18 mouse cellular contexts compared by ENCODE assay signal in the genomic region with DNA sequence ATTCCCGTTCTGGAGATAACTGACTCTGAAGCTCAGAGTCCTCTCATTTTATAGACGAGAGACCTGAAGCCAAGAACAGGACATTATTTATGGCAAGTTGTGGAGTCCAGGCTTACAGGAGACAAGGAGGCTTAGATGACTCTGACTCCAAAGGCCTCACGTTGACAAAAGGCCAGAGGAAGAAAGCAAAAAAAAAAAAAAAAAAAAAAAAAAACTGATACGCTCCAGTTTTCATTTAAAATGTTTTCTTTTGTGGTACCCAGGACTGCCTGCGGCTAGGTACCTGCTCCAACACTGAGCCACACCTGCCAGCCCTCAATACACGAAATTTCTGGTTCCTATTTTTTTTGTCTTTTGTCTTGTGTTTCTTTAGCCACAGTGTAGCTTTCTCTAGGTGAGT. TPM values are rescaled to one million over a fixed set of nuclear protein-coding genes. Genes with fewer than 3 reads are reported as not detected.
DNase-seq lines count a peak whose midpoint lies in the region; ATAC-seq and TF ChIP-seq lines count a peak whose summit lies in the region.
"Had no signal": no experiment of that assay in that cellular context is flagged by ENCODE, and none has a peak within 500 bp of the region (broad histone marks: within the 10 kb centered on the region; RNA-seq: fewer than 3 reads in every experiment).

No protein-coding gene starts in this region.

- H3K27me3 ChIP-seq in heart, embryonic 10.5 days (ENCODE audit: insufficient read depth, poor library complexity, severe bottlenecking), result 0 out of 2 replicates have a peak, but pooled peaks cover 5% of the 10 kb centered on the region
- no peaks in the 10 kb centered on the region for H3K27me3 ChIP-seq in liver, adult 2 months (ENCODE audit: control insufficient read depth, insufficient read depth, low read length)
- no peaks in the 10 kb centered on the region for H3K27me3 ChIP-seq in intestine, embryonic 16.5 days (replicated peaks; ENCODE audit: control insufficient read depth, insufficient read depth, low read length)
- no peaks in the 10 kb centered on the region for H3K27me3 ChIP-seq in liver, postnatal 0 days (ENCODE audit: insufficient read depth, low read length)
- H3K27me3 ChIP-seq in forebrain, embryonic 14.5 days (replicated peaks; ENCODE audit: control insufficient read depth, insufficient read depth, low read length), result no peaks in the 10 kb centered on the region
- H3K27me3 ChIP-seq in forebrain, embryonic 11.5 days (ENCODE audit: control insufficient read depth, insufficient read depth, low read length), result no peaks in the 10 kb centered on the region
- H3K27me3 ChIP-seq: forebrain, embryonic 15.5 days; lung, embryonic 15.5 days had no signal

- H3K9me3 ChIP-seq in heart, embryonic 10.5 days, result no peaks in the 10 kb centered on the region
- H3K9me3 ChIP-seq in intestine, embryonic 16.5 days (ENCODE audit: control insufficient read depth, low read length), result no peaks in the 10 kb centered on the region
- no peaks in the 10 kb centered on the region for H3K9me3 ChIP-seq in liver, postnatal 0 days (ENCODE audit: low read length)
- H3K9me3 ChIP-seq in forebrain, embryonic 14.5 days (replicated peaks; ENCODE audit: control insufficient read depth, low read length), result no peaks in the 10 kb centered on the region
- H3K9me3 ChIP-seq in forebrain, embryonic 11.5 days (ENCODE audit: control insufficient read depth, low read length), result no peaks in the 10 kb centered on the region
- H3K9me3 ChIP-seq: embryonic facial prominence, embryonic 10.5 days; forebrain, embryonic 15.5 days; limb, embryonic 10.5 days; lung, embryonic 15.5 days had no signal

- no peak overlapping the region for H3K9ac ChIP-seq in liver, adult 2 months (ENCODE audit: low read depth, low read length)
- H3K9ac ChIP-seq in intestine, embryonic 16.5 days (ENCODE audit: low read depth, low read length), result peak overlapping the region; percentile 34; the same call in 1 of the 2 replicates
- H3K9ac ChIP-seq in liver, postnatal 0 days (replicated peaks), result peak overlapping the region; percentile 41; the same call in 1 of the 2 replicates
- no peak overlapping the region for H3K9ac ChIP-seq in forebrain, embryonic 14.5 days (ENCODE audit: low read length)
- H3K9ac ChIP-seq in forebrain, embryonic 11.5 days (ENCODE audit: low read length), result no peak overlapping the region
- H3K9ac ChIP-seq: forebrain, embryonic 15.5 days; lung, embryonic 15.5 days had no signal

- WGBS in heart, embryonic 10.5 days, result 48% methylated on average over 6 of the region's 6 CpGs
- 73% methylated on average over 6 of the region's 6 CpGs for WGBS in liver, adult 2 months
- 48% methylated on average over 6 of the region's 6 CpGs for WGBS in intestine, embryonic 16.5 days
- 29% methylated on average over 6 of the region's 6 CpGs for WGBS in liver, postnatal 0 days (ENCODE audit: insufficient replicate concordance)
- WGBS in forebrain, embryonic 14.5 days, result 64% methylated on average over 6 of the region's 6 CpGs
- 69% methylated on average over 6 of the region's 6 CpGs for WGBS in forebrain, embryonic 11.5 days

- H3K27ac ChIP-seq in heart, embryonic 10.5 days, result peak overlapping the region; percentile 84; the same call in 1 of the 2 replicates
- peak overlapping the region; percentile 17 for H3K27ac ChIP-seq in liver, adult 2 months (replicated peaks; ENCODE audit: insufficient read depth, low read depth, low read length)
- H3K27ac ChIP-seq in intestine, embryonic 16.5 days (ENCODE audit: low read length), result peak overlapping the region; percentile 89
- peak overlapping the region; percentile 70 for H3K27ac ChIP-seq in liver, postnatal 0 days (ENCODE audit: low read depth)
- H3K27ac ChIP-seq in forebrain, embryonic 14.5 days (ENCODE audit: low read depth, low read length), result no peak overlapping the region
- H3K27ac ChIP-seq in forebrain, embryonic 11.5 days (ENCODE audit: low read depth, low read length), result no peak overlapping the region
- H3K27ac ChIP-seq: embryonic facial prominence, embryonic 10.5 days; forebrain, embryonic 15.5 days; left cerebral cortex, adult 2 months; limb, embryonic 10.5 days; lung, embryonic 15.5 days had no signal

- H3K4me2 ChIP-seq in intestine, embryonic 16.5 days (ENCODE audit: low read depth, low read length), result peak overlapping the region; percentile 11; the same call in 1 of the 2 replicates
- peak overlapping the region; percentile 71 for H3K4me2 ChIP-seq in liver, postnatal 0 days (ENCODE audit: low read depth, low read length)
- no peak overlapping the region for H3K4me2 ChIP-seq in forebrain, embryonic 14.5 days (ENCODE audit: low read length)
- no peak overlapping the region for H3K4me2 ChIP-seq in forebrain, embryonic 11.5 days (ENCODE audit: low read depth, low read length, severe bottlenecking)
- H3K4me2 ChIP-seq: forebrain, embryonic 15.5 days; lung, embryonic 15.5 days had no signal

- peaks cover 38% of the 10 kb centered on the region for H3K4me1 ChIP-seq in heart, embryonic 10.5 days
- H3K4me1 ChIP-seq in liver, adult 2 months (ENCODE audit: control insufficient read depth, insufficient read depth, low read length), result peaks cover 8% of the 10 kb centered on the region; the same call in 1 of the 2 replicates
- H3K4me1 ChIP-seq in intestine, embryonic 16.5 days (ENCODE audit: control insufficient read depth, insufficient read depth, low read length), result peaks cover 35% of the 10 kb centered on the region
- peaks cover 32% of the 10 kb centered on the region for H3K4me1 ChIP-seq in liver, postnatal 0 days (ENCODE audit: insufficient read depth)
- H3K4me1 ChIP-seq in forebrain, embryonic 14.5 days (ENCODE audit: control insufficient read depth, insufficient read depth, low read length), result no peaks in the 10 kb centered on the region
- no peaks in the 10 kb centered on the region; the same call in 1 of the 2 replicates for H3K4me1 ChIP-seq in forebrain, embryonic 11.5 days (replicated peaks; ENCODE audit: control insufficient read depth, insufficient read depth, low read length)
- H3K4me1 ChIP-seq: forebrain, embryonic 15.5 days had no signal

- ATAC-seq in intestine, embryonic 16.5 days, result no peak
- no peak for ATAC-seq in liver, postnatal 0 days
- ATAC-seq in forebrain, embryonic 14.5 days, result no peak
- no peak for ATAC-seq in forebrain, embryonic 11.5 days (replicated peaks; ENCODE audit: low FRiP score)
- ATAC-seq: forebrain, embryonic 15.5 days had no signal

- no peak for TF ChIP-seq EP300 in liver, postnatal 0 days (IDR thresholded peaks at IDR 0.05; ENCODE audit: low read depth)

- H3K4me3 ChIP-seq in heart, embryonic 10.5 days, result no peak overlapping the region
- H3K4me3 ChIP-seq in liver, adult 2 months (ENCODE audit: insufficient read depth, low read depth, low read length), result no peak overlapping the region
- H3K4me3 ChIP-seq in intestine, embryonic 16.5 days (ENCODE audit: low read length), result no peak overlapping the region
- H3K4me3 ChIP-seq in liver, postnatal 0 days (ENCODE audit: low read depth, low read length), result peak overlapping the region; percentile 52
- no peak overlapping the region for H3K4me3 ChIP-seq in forebrain, embryonic 14.5 days (ENCODE audit: low read depth, low read length)
- H3K4me3 ChIP-seq in forebrain, embryonic 11.5 days (ENCODE audit: low read depth, low read length), result no peak overlapping the region
- H3K4me3 ChIP-seq: embryonic facial prominence, embryonic 10.5 days; forebrain, embryonic 15.5 days; left cerebral cortex, adult 2 months; limb, embryonic 10.5 days; lung, embryonic 15.5 days had no signal

- H3K36me3 ChIP-seq in heart, embryonic 10.5 days, result no peaks in the 10 kb centered on the region
- H3K36me3 ChIP-seq in liver, adult 2 months (ENCODE audit: control insufficient read depth, insufficient read depth, low read length), result no peaks in the 10 kb centered on the region
- no peaks in the 10 kb centered on the region for H3K36me3 ChIP-seq in intestine, embryonic 16.5 days (ENCODE audit: control insufficient read depth, insufficient read depth, low read length)
- H3K36me3 ChIP-seq in liver, postnatal 0 days (replicated peaks; ENCODE audit: insufficient read depth, low read length), result no peaks in the 10 kb centered on the region
- no peaks in the 10 kb centered on the region for H3K36me3 ChIP-seq in forebrain, embryonic 14.5 days (ENCODE audit: control insufficient read depth, insufficient read depth, low read length)
- H3K36me3 ChIP-seq in forebrain, embryonic 11.5 days (ENCODE audit: control insufficient read depth, insufficient read depth, low read length), result no peaks in the 10 kb centered on the region
- H3K36me3 ChIP-seq: embryonic facial prominence, embryonic 10.5 days; forebrain, embryonic 15.5 days; limb, embryonic 10.5 days; lung, embryonic 15.5 days had no signal

- TF ChIP-seq CTCF in liver, adult 2 months (IDR thresholded peaks at IDR 0.05; ENCODE audit: low read depth, low read length), result no peak
- no peak for TF ChIP-seq CTCF in liver, postnatal 0 days (IDR thresholded peaks at IDR 0.05; ENCODE audit: low read depth)

- H3K79me2 ChIP-seq in liver, adult 2 months (ENCODE audit: control insufficient read depth, insufficient read depth, low read length), result no peaks in the 10 kb centered on the region

- no peak for DNase-seq in heart, embryonic 10.5 days (ENCODE audit: low spot score)
- no peak for DNase-seq in heart, postnatal 36 days
- no peak for DNase-seq in liver, adult 2 months (ENCODE audit: extremely low read depth, low read depth, low spot score)
- no peak for DNase-seq in liver
- no peak for DNase-seq in liver, postnatal 0 days
- DNase-seq in forebrain, embryonic 14.5 days (ENCODE audit: low spot score), result no peak
- no peak for DNase-seq in forebrain, embryonic 11.5 days (ENCODE audit: low spot score)
- DNase-seq: adrenal gland, postnatal 10 days; cerebellum, adult 18-20 months; kidney, postnatal 10 days; right cerebral cortex, adult 18-20 months had no signal

- no peak for TF ChIP-seq POLR2A in liver, adult 2 months (IDR thresholded peaks at IDR 0.05; ENCODE audit: extremely low read depth, insufficient read depth, low read length)

- intact Hi-C loops in heart, postnatal 36 days (cut with DNase I), result no loop called here

RNA-seq across cellular contexts. Expression of a gene that starts 1.9 kb away (rescaled TPM):
- polyA plus RNA-seq in heart, embryonic 10.5 days (2016; fragmentation: Nextera tagmentation; extraction: Ambion mirVana), result 4.3 and 10.3 TPM in 2 replicates
- total RNA-seq in heart, postnatal 36 days (2021), result 1 to 10 TPM; 1.6 TPM
- 1.0 and 4.0 TPM in 2 replicates for total RNA-seq in liver, adult 2 months (2014; rRNA removed)
- polyA plus RNA-seq in liver, adult 2 months (2012; rRNA removed), result 1.4 and 4.0 TPM in 2 replicates
- 8.0 and 9.2 TPM in 2 replicates for polyA plus RNA-seq in intestine, embryonic 16.5 days (2015; fragmentation: Nextera tagmentation; extraction: Ambion mirVana)
- polyA plus RNA-seq in liver, postnatal 0 days (2015; fragmentation: Nextera tagmentation; extraction: Ambion mirVana), result 16.2 and 20.3 TPM in 2 replicates
- 0.18 and 0.66 TPM in 2 replicates for polyA plus RNA-seq in forebrain, embryonic 14.5 days (2014; fragmentation: Nextera tagmentation; extraction: Ambion mirVana)
- polyA plus RNA-seq in forebrain, embryonic 11.5 days (2014; fragmentation: Nextera tagmentation; extraction: Ambion mirVana), result 3.9 and 5.4 TPM in 2 replicates

RNA-seq across cellular contexts. Expression of a gene that starts 20.3 kb away (rescaled TPM):
- polyA plus RNA-seq in heart, embryonic 10.5 days (2016; fragmentation: Nextera tagmentation; extraction: Ambion mirVana), result 1.5 and 2.4 TPM in 2 replicates
- under 1 TPM in 1 of 2 experiments, not detected in 1; 0.98 TPM for total RNA-seq in heart, postnatal 36 days (2021)
- 54.6 and 199 TPM in 2 replicates for total RNA-seq in liver, adult 2 months (2014; rRNA removed)
- polyA plus RNA-seq in liver, adult 2 months (2012; rRNA removed), result 58.3 and 69.1 TPM in 2 replicates
- polyA plus RNA-seq in intestine, embryonic 16.5 days (2015; fragmentation: Nextera tagmentation; extraction: Ambion mirVana), result 180 and 240 TPM in 2 replicates
- 29.5 and 31.5 TPM in 2 replicates for polyA plus RNA-seq in liver, postnatal 0 days (2015; fragmentation: Nextera tagmentation; extraction: Ambion mirVana)
- polyA plus RNA-seq in forebrain, embryonic 14.5 days (2014; fragmentation: Nextera tagmentation; extraction: Ambion mirVana), result 0.60 and 0.88 TPM in 2 replicates
- polyA plus RNA-seq in forebrain, embryonic 11.5 days (2014; fragmentation: Nextera tagmentation; extraction: Ambion mirVana), result 1.1 and 1.3 TPM in 2 replicates

RNA-seq across cellular contexts. Expression of a gene that starts 30.7 kb away (rescaled TPM):
- polyA plus RNA-seq in heart, embryonic 10.5 days (2016; fragmentation: Nextera tagmentation; extraction: Ambion mirVana), result 16.2 and 16.9 TPM in 2 replicates
- 10 to 100 TPM; 13.7 to 15.8 TPM for total RNA-seq in heart, postnatal 36 days (2021)
- total RNA-seq in liver, adult 2 months (2014; rRNA removed), result 13.0 and 14.9 TPM in 2 replicates
- 57.0 and 80.1 TPM in 2 replicates for polyA plus RNA-seq in liver, adult 2 months (2012; rRNA removed)
- 47.9 and 51.3 TPM in 2 replicates for polyA plus RNA-seq in intestine, embryonic 16.5 days (2015; fragmentation: Nextera tagmentation; extraction: Ambion mirVana)
- polyA plus RNA-seq in liver, postnatal 0 days (2015; fragmentation: Nextera tagmentation; extraction: Ambion mirVana), result 21.7 and 24.8 TPM in 2 replicates
- polyA plus RNA-seq in forebrain, embryonic 14.5 days (2014; fragmentation: Nextera tagmentation; extraction: Ambion mirVana), result 1.6 and 2.5 TPM in 2 replicates
- polyA plus RNA-seq in forebrain, embryonic 11.5 days (2014; fragmentation: Nextera tagmentation; extraction: Ambion mirVana), result 3.7 and 4.1 TPM in 2 replicates
- polyA plus RNA-seq: CD4-positive, CD25-positive, alpha-beta regulatory T cell, adult 4 months had no signal

RNA-seq across cellular contexts. Expression of a gene that starts 52.3 kb away (rescaled TPM):
- 209 and 212 TPM in 2 replicates for polyA plus RNA-seq in heart, embryonic 10.5 days (2016; fragmentation: Nextera tagmentation; extraction: Ambion mirVana)
- 100 to 1,000 TPM; 161 to 177 TPM for total RNA-seq in heart, postnatal 36 days (2021)
- total RNA-seq in liver, adult 2 months (2014; rRNA removed), result 50.3 and 60.2 TPM in 2 replicates
- 395 and 460 TPM in 2 replicates for polyA plus RNA-seq in liver, adult 2 months (2012; rRNA removed)
- 301 and 320 TPM in 2 replicates for polyA plus RNA-seq in intestine, embryonic 16.5 days (2015; fragmentation: Nextera tagmentation; extraction: Ambion mirVana)
- 145 and 146 TPM in 2 replicates for polyA plus RNA-seq in liver, postnatal 0 days (2015; fragmentation: Nextera tagmentation; extraction: Ambion mirVana)
- 210 and 254 TPM in 2 replicates for polyA plus RNA-seq in forebrain, embryonic 14.5 days (2014; fragmentation: Nextera tagmentation; extraction: Ambion mirVana)
- polyA plus RNA-seq in forebrain, embryonic 11.5 days (2014; fragmentation: Nextera tagmentation; extraction: Ambion mirVana), result 228 and 235 TPM in 2 replicates

Comparison
In these comparisons a context has a peak if more than half of its experiments do, and no peak if none do; other contexts are left out.
1. H3K9ac ChIP-seq: peak in intestine, embryonic 16.5 days (single experiment) and liver, postnatal 0 days (single experiment); none in liver, adult 2 months (single experiment), forebrain, embryonic 14.5 days (single experiment) and forebrain, embryonic 11.5 days (single experiment).
2. H3K27ac ChIP-seq: peak in heart, embryonic 10.5 days (single experiment), liver, adult 2 months (single experiment), intestine, embryonic 16.5 days (single experiment) and liver, postnatal 0 days (single experiment); none in forebrain, embryonic 14.5 days (single experiment) and forebrain, embryonic 11.5 days (single experiment).
3. H3K4me2 ChIP-seq: peak in intestine, embryonic 16.5 days (single experiment) and liver, postnatal 0 days (single experiment); none in forebrain, embryonic 14.5 days (single experiment) and forebrain, embryonic 11.5 days (single experiment).